Mouse (Mus musculus) embryo, embryonic 11.5 days (tissue): ENCODE measurements around the gene Nr2f1.

Experiments
- DNase-seq: peaks from one replicate; pipeline ENCODE4 v3.0.0-alpha.2; 2012; ENCODE audit warnings: low read depth, low spot score

Gene Nr2f1

GRCm38 (mm10) chr13:78179312-78180097 is 20.1 kb downstream of the Nr2f1 start:
- DNase-seq = no peak

- DNase-seq = no peak
Observed at GRCm38 (mm10) chr13:78178771-78179170, 20.8 kb downstream of the Nr2f1 start.

- no peak for DNase-seq
Observed at GRCm38 (mm10) chr13:78178021-78178420, 21.5 kb downstream of the Nr2f1 start.

GRCm38 (mm10) chr13:78177381-78177950 is 22.1 kb downstream of the Nr2f1 start:
- no peak for DNase-seq

- DNase-seq = no peak
Observed at GRCm38 (mm10) chr13:78175821-78176380, 23.7 kb downstream of the Nr2f1 start.

- DNase-seq = no peak
Observed at GRCm38 (mm10) chr13:78174891-78175290, 24.7 kb downstream of the Nr2f1 start.

GRCm38 (mm10) chr13:78174191-78174590 is 25.4 kb downstream of the Nr2f1 start:
- no peak for DNase-seq

GRCm38 (mm10) chr13:78172861-78173260 is 26.7 kb downstream of the Nr2f1 start:
- no peak for DNase-seq

- no peak for DNase-seq
Observed at GRCm38 (mm10) chr13:78171984-78172636, 27.4 kb downstream of the Nr2f1 start.

GRCm38 (mm10) chr13:78171320-78171719 is 28.2 kb downstream of the Nr2f1 start:
- DNase-seq = no peak

- DNase-seq = no peak
Observed at GRCm38 (mm10) chr13:78168166-78168565, 31.4 kb downstream of the Nr2f1 start.

- DNase-seq = no peak
Observed at GRCm38 (mm10) chr13:78164941-78165340, 34.6 kb downstream of the Nr2f1 start.

- DNase-seq = peak; percentile 61
Observed at GRCm38 (mm10) chr13:78163087-78163958, 36.2 kb downstream of the Nr2f1 start.

- no peak for DNase-seq
Observed at GRCm38 (mm10) chr13:78162149-78162548, 37.4 kb downstream of the Nr2f1 start.

GRCm38 (mm10) chr13:78157465-78157864 is 42.1 kb downstream of the Nr2f1 start:
- DNase-seq = no peak
